In the genomic region with DNA sequence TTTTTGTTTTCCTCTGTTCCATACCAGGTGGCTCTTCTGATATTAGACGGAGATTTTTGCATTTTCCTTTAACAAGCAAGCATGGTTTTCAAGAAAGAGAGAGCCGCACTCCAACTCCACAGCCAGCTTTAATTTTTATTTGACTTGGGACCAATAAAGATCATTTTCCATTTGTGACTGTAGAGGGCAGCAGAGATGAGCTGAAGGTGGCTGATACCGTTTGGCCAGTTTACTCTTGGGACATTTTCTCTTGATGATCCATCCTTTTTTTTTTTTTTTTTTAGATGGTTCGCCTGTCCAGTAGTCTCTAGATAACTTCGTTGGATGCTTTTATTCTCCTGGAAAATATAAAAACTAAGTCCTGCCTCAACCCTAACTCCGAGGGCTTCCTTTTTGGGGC, we compare ENCODE assay signal across 10 mouse cellular contexts. TPM values are rescaled to one million over a fixed set of nuclear protein-coding genes. Genes with fewer than 3 reads are reported as not detected.
DNase-seq lines count a peak whose midpoint lies in the region; ATAC-seq lines count a peak whose summit lies in the region.
"Had no signal": no experiment of that assay in that cellular context is flagged by ENCODE, and none has a peak within 500 bp of the region (broad histone marks: within the 10 kb centered on the region; RNA-seq: fewer than 3 reads in every experiment).

No protein-coding gene starts in this region.

- ATAC-seq in embryonic facial prominence, embryonic 11.5 days (replicated peaks; ENCODE audit: insufficient number of reproducible peaks, low FRiP score, low TSS enrichment, low read depth) = no peak
- peak; percentile 47; the same call in 1 of the 2 replicates for ATAC-seq in megakaryocyte-erythroid progenitor cell, adult 5-6 weeks (replicated peaks; ENCODE audit: low FRiP score, low TSS enrichment, poor library complexity, severe bottlenecking)

- intact Hi-C loops in left cerebral cortex, postnatal 14 days (cut with DNase I) = no loop called here
- intact Hi-C loops in left cerebral cortex, postnatal 4 days (cut with DNase I) = no loop called here

- 43% methylated on average over 6 of the region's 6 CpGs for WGBS in embryonic facial prominence, embryonic 11.5 days
- WGBS in embryonic facial prominence, embryonic 10.5 days = 46% methylated on average over 6 of the region's 6 CpGs

- no peaks in the 10 kb centered on the region for H3K4me1 ChIP-seq in embryonic facial prominence, embryonic 11.5 days (ENCODE audit: control insufficient read depth, insufficient read depth, low read length)
- no peaks in the 10 kb centered on the region for H3K4me1 ChIP-seq in embryonic facial prominence, embryonic 10.5 days
- H3K4me1 ChIP-seq: kidney, embryonic 15.5 days; stomach, embryonic 15.5 days had no signal

- H3K9ac ChIP-seq in embryonic facial prominence, embryonic 11.5 days (replicated peaks; ENCODE audit: low read length) = no peak overlapping the region
- H3K9ac ChIP-seq: kidney, embryonic 15.5 days; stomach, embryonic 15.5 days had no signal

- no peak overlapping the region for H3K4me3 ChIP-seq in embryonic facial prominence, embryonic 11.5 days (ENCODE audit: low read depth, low read length)
- no peak overlapping the region for H3K4me3 ChIP-seq in embryonic facial prominence, embryonic 10.5 days
- H3K4me3 ChIP-seq: kidney, embryonic 15.5 days; stomach, embryonic 15.5 days had no signal

- H3K36me3 ChIP-seq in embryonic facial prominence, embryonic 11.5 days (replicated peaks; ENCODE audit: control insufficient read depth, insufficient read depth, low read depth, low read length) = no peaks in the 10 kb centered on the region
- H3K36me3 ChIP-seq in embryonic facial prominence, embryonic 10.5 days (replicated peaks) = no peaks in the 10 kb centered on the region
- H3K36me3 ChIP-seq: kidney, embryonic 15.5 days; stomach, embryonic 15.5 days had no signal

- H3K27me3 ChIP-seq in embryonic facial prominence, embryonic 11.5 days (ENCODE audit: control insufficient read depth, insufficient read depth, low read length) = no peaks in the 10 kb centered on the region
- H3K27me3 ChIP-seq in embryonic facial prominence, embryonic 10.5 days (replicated peaks; ENCODE audit: low read depth, poor library complexity, severe bottlenecking) = 0 out of 2 replicates have a peak, but pooled peaks cover 5% of the 10 kb centered on the region
- H3K27me3 ChIP-seq: stomach, embryonic 15.5 days had no signal

- H3K9me3 ChIP-seq in embryonic facial prominence, embryonic 11.5 days (replicated peaks; ENCODE audit: control insufficient read depth, low read length) = no peaks in the 10 kb centered on the region
- 0 out of 2 replicates have a peak, but pooled peaks cover 6% of the 10 kb centered on the region for H3K9me3 ChIP-seq in embryonic facial prominence, embryonic 10.5 days
- H3K9me3 ChIP-seq: stomach, embryonic 15.5 days had no signal

- peak; percentile 56 for DNase-seq in embryonic facial prominence, embryonic 11.5 days (ENCODE audit: low spot score)
- DNase-seq in embryonic facial prominence, embryonic 10.5 days (ENCODE audit: low spot score) = no peak
- peak; percentile 18 to 26 for DNase-seq in left cerebral cortex, postnatal 14 days (ENCODE audit: low spot score in 2 of 2)
- no peak for DNase-seq in left cerebral cortex, adult 11 months (ENCODE audit: low spot score)
- DNase-seq in ZHBTc4 (ENCODE audit: low read depth, low spot score) = peak; percentile 70
- no peak for DNase-seq in urinary bladder, postnatal 25 days (ENCODE audit: low spot score)
- DNase-seq in left cerebral cortex, postnatal 4 days = no peak

- H3K27ac ChIP-seq in embryonic facial prominence, embryonic 11.5 days (replicated peaks; ENCODE audit: low read depth, low read length) = no peak overlapping the region
- no peak overlapping the region for H3K27ac ChIP-seq in embryonic facial prominence, embryonic 10.5 days (replicated peaks)
- H3K27ac ChIP-seq: kidney, embryonic 15.5 days; stomach, embryonic 15.5 days had no signal

- H3K4me2 ChIP-seq in embryonic facial prominence, embryonic 11.5 days (ENCODE audit: low read depth, low read length) = no peak overlapping the region
- H3K4me2 ChIP-seq: kidney, embryonic 15.5 days; stomach, embryonic 15.5 days had no signal

RNA-seq across cellular contexts. Expression of gene Gpr135, which starts 17.6 kb away (rescaled TPM):
- polyA plus RNA-seq in embryonic facial prominence, embryonic 11.5 days (2014; fragmentation: Nextera tagmentation; extraction: Ambion mirVana) = 0.29 and 0.55 TPM in 2 replicates
- 0.38 and 0.76 TPM in 2 replicates for polyA plus RNA-seq in embryonic facial prominence, embryonic 10.5 days (2016; fragmentation: Nextera tagmentation; extraction: Ambion mirVana)
- total RNA-seq in left cerebral cortex, postnatal 14 days (2021) = 10 to 100 TPM; 13.7 to 13.8 TPM
- total RNA-seq in megakaryocyte-erythroid progenitor cell, adult 5-6 weeks (2014; fragmentation: Nextera tagmentation) = not detected in 2 replicates
- not detected in 2 replicates for total RNA-seq in megakaryocyte-erythroid progenitor cell, adult 5-6 weeks (2017)
- 10 to 100 TPM; 12.9 to 14.3 TPM for total RNA-seq in left cerebral cortex, postnatal 4 days (2021)

RNA-seq across cellular contexts. Expression of gene L3hypdh, which starts 31.9 kb away (rescaled TPM):
- 10.9 and 14.0 TPM in 2 replicates for polyA plus RNA-seq in embryonic facial prominence, embryonic 11.5 days (2014; fragmentation: Nextera tagmentation; extraction: Ambion mirVana)
- polyA plus RNA-seq in embryonic facial prominence, embryonic 10.5 days (2016; fragmentation: Nextera tagmentation; extraction: Ambion mirVana) = 10.9 and 11.2 TPM in 2 replicates
- total RNA-seq in left cerebral cortex, postnatal 14 days (2021) = 1 to 10 TPM; 2.9 to 5.1 TPM
- not detected in 2 replicates for total RNA-seq in megakaryocyte-erythroid progenitor cell, adult 5-6 weeks (2014; fragmentation: Nextera tagmentation)
- 0.80 TPM in 1 of 2 replicates, not detected in the other for total RNA-seq in megakaryocyte-erythroid progenitor cell, adult 5-6 weeks (2017)
- 1 to 10 TPM; 5.3 to 8.0 TPM for total RNA-seq in left cerebral cortex, postnatal 4 days (2021)

RNA-seq across cellular contexts. Expression of gene Jkamp, which starts 32.1 kb away (rescaled TPM):
- 48.2 and 60.7 TPM in 2 replicates for polyA plus RNA-seq in embryonic facial prominence, embryonic 11.5 days (2014; fragmentation: Nextera tagmentation; extraction: Ambion mirVana)
- 72.1 and 72.6 TPM in 2 replicates for polyA plus RNA-seq in embryonic facial prominence, embryonic 10.5 days (2016; fragmentation: Nextera tagmentation; extraction: Ambion mirVana)
- 10 to 100 TPM; 51.0 to 54.0 TPM for total RNA-seq in left cerebral cortex, postnatal 14 days (2021)
- 21.2 and 25.1 TPM in 2 replicates for total RNA-seq in megakaryocyte-erythroid progenitor cell, adult 5-6 weeks (2014; fragmentation: Nextera tagmentation)
- total RNA-seq in megakaryocyte-erythroid progenitor cell, adult 5-6 weeks (2017) = 10.9 and 18.4 TPM in 2 replicates
- total RNA-seq in left cerebral cortex, postnatal 4 days (2021) = 10 to 100 TPM; 58.5 to 64.0 TPM

Comparison
In these comparisons a context has a peak if more than half of its experiments do, and no peak if none do; other contexts are left out.
1. DNase-seq: peak in embryonic facial prominence, embryonic 11.5 days (single experiment), left cerebral cortex, postnatal 14 days (2 of 2) and ZHBTc4 (single experiment); none in embryonic facial prominence, embryonic 10.5 days (single experiment), left cerebral cortex, adult 11 months (single experiment), urinary bladder, postnatal 25 days (single experiment) and left cerebral cortex, postnatal 4 days (single experiment).
2. RNA of gene Gpr135, which starts 17.6 kb away (total RNA-seq): 12.9 to 14.3 TPM in left cerebral cortex, postnatal 4 days and 13.7 to 13.8 TPM in left cerebral cortex, postnatal 14 days; not detected in megakaryocyte-erythroid progenitor cell, adult 5-6 weeks; every median in the first group is over 10 times any median in the second.